Mouse (Mus musculus): Measurements from ENCODE around the gene Pkmyt1. TPM values are rescaled to one million over a fixed set of nuclear protein-coding genes. Genes with fewer than 3 reads are reported as not detected.

Pkmyt1 gene
- polyA plus RNA-seq (2015; fragmentation: Nextera tagmentation; extraction: Ambion mirVana): 47.5 and 52.8 TPM in 2 replicates

DNA sequence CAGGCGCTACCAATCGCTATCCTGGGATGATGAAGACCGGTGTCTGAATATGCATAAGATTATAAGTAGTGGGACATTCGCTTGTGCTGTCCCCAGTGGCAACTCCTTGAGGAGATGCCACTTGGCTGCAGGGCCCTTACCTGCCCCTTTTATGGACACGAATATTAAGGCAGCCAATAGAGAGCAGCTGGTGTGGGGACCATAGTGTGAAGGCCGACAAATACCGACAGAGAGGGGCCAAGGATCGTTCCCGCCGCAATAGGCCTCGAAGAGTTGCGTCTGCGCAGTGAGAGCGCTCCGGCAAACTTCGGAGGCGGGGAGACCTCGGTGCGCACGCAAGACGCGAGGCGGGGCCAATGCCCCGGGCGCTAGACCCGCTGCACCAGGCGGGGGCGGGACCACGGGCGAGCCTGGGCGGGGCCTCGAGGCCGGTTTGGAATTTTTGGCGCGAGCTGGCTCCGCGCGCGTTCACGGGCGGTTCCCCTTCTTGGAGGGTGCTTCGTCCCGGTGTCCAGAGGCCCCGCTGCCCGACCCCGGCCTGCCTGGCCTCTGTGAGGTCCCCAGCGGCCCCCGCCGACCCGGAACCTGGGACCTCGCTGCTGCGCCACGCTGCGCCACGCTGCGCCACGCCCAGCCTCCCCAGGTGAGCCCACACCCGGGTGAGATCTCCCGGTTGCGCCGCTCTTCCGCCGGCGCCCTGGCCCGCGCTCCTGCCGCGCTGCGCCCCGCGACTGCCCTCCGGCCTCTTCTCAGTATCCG, at the start of gene Pkmyt1:
TSS of gene Pkmyt1 (plus strand) at position 338 of the 759 bp plus-strand sequence.
- WGBS: 2% methylated on average over 73 of the region's 73 CpGs
- peaks cover 17% of the 10 kb centered on the region for H3K4me1 ChIP-seq
- H3K27ac ChIP-seq: peak within 1 kb of the TSS; percentile 73; the same call in 1 of the 2 replicates
- peak within 1 kb of the TSS; percentile 76 for H3K9ac ChIP-seq
- H3K9me3 ChIP-seq: no peaks in the 10 kb centered on the region
- H3K36me3 ChIP-seq: no peaks in the 10 kb centered on the region
- H3K27me3 ChIP-seq: no peaks in the 10 kb centered on the region
- peak within 1 kb of the TSS; percentile 80 for H3K4me2 ChIP-seq (replicated peaks)
- ATAC-seq (ENCODE audit: low FRiP score, low read depth): peak; percentile 93
- peak within 1 kb of the TSS; percentile 88 for H3K4me3 ChIP-seq

DNA sequence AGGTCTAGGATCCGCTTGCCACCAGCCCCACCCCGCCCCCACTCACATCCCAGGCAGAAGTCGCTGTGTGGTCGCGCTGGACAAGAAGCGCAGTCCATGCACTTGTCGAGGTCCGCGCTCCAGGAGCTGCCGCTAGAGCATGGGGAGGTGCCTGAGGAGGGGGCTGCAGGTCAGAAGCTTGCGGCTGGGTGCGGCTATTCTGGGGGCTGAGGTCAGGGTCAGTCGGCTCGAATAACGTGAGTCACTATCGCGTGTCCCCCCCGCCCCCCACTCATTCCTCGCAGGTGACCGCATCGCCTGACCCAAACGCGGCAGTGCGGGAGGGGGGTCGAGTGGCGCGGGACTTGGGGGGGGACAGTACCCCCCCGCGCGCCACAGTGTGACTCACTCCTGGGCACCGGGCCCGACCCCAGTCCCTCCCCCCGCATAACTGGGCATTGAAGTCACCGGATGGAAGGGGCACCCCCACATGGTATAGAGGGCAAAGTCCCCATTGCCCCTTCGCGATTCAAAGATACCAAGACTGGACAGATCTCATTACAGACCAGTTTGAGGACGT, 49.6 kb upstream of the Pkmyt1 start:
- no peak for ATAC-seq (ENCODE audit: low FRiP score, low read depth)
- H3K4me1 ChIP-seq: peaks cover 48% of the 10 kb centered on the region
- peak overlapping the region; percentile 67 for H3K9ac ChIP-seq
- H3K36me3 ChIP-seq: no peaks in the 10 kb centered on the region
- H3K9me3 ChIP-seq: no peaks in the 10 kb centered on the region
- H3K27me3 ChIP-seq: peaks cover 58% of the 10 kb centered on the region
- H3K27ac ChIP-seq: no peak overlapping the region
- H3K4me2 ChIP-seq (replicated peaks): peak overlapping the region; percentile 95
- 1% methylated on average over 37 of the region's 37 CpGs for WGBS
- peak overlapping the region; percentile 65 for H3K4me3 ChIP-seq

DNA sequence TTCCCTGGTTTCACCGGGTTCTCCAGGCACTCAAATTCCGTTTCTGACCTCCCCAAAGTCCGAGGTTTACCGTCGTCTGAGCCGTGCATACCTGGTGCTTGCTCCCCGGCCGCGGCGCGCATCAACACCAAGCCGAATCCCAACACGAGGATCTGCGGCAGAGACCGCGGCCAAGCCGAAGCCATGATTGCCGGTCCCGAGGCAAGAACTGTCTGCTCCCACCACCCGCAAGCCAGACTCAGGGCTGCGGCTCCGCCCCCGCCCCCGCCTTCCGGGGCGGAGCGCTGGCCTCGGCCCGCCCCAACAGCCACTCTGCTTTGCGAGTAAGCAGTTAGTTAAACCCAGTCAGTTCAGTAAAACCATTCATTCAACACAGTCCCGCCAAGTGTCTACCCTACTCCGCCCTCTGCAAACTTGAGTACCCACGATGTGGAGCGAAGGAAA, 48.9 kb upstream of the Pkmyt1 start, which contains the start of gene Tnfrsf12a:
TSS of gene Tnfrsf12a (minus strand) at position 233 of the 444 bp plus-strand sequence.
- peak; percentile 21; the same call in 1 of the 2 replicates for ATAC-seq (ENCODE audit: low FRiP score, low read depth)
- WGBS: under 1% methylated on average over 34 of the region's 34 CpGs
- H3K27me3 ChIP-seq: peaks cover 66% of the 10 kb centered on the region

DNA sequence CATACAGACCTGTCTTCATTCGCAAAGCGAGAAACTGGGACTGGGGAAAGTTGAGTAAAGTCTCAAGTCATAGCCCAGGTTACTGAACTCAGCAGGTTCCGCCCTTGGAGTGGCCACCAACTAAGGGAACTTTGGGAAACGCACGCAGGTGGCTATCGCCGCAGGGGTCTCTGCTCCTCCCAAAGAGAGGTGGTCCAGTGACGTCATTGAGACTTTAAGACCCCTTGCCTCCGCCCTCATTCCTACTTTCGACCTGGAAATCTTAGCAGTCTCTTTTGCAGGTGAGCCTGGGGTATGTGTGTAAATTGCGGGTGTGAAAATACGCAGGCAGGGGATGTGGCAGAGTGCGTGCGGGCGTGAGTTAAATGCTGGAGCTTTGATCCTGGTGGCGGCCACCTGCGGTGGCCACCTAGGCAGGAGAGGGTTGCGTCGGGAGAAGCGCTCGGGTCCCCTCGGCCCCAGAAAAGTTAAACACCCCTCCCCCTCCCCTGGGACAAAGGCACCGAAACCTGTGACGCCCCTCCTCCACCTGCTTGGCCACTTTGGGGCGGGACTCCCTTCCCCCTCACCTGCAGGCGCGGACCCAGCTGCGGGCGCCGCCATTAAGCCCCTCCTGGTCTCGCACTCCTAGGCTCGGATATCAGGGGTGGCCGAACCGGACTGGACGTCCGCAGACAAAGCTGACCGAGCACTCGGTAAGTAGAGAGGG, 46.9 kb upstream of the Pkmyt1 start, which contains the start of gene Cldn6:
TSS of gene Cldn6 (plus strand) at position 123 of the 709 bp plus-strand sequence.
- Histone ChIP-seq H3K4me3 (peak within 1 kb of the TSS; percentile 35), H3K4me2 (replicated peaks) (peak within 1 kb of the TSS; percentile 58), H3K27ac (no peak within 1 kb of the TSS), H3K4me1 (peaks cover 57% of the 10 kb centered on the region), H3K36me3 (no peaks in the 10 kb centered on the region), H3K9ac (no peak within 1 kb of the TSS; the same call in 1 of the 2 replicates), H3K27me3 (peaks cover 86% of the 10 kb centered on the region), H3K9me3 (no peaks in the 10 kb centered on the region)
- WGBS: 2% methylated on average over 38 of the region's 38 CpGs
- ATAC-seq (ENCODE audit: low FRiP score, low read depth): no peak

More for the DNA sequence above, 48.9 kb upstream of the Pkmyt1 start, which contains the start of gene Tnfrsf12a:
- Histone ChIP-seq H3K4me3 (peak within 1 kb of the TSS; percentile 65), H3K9ac (peak within 1 kb of the TSS; percentile 67), H3K9me3 (no peaks in the 10 kb centered on the region), H3K4me2 (replicated peaks) (peak within 1 kb of the TSS; percentile 95), H3K27ac (no peak within 1 kb of the TSS; the same call in 1 of the 2 replicates), H3K36me3 (no peaks in the 10 kb centered on the region), H3K4me1 (peaks cover 50% of the 10 kb centered on the region)

DNA sequence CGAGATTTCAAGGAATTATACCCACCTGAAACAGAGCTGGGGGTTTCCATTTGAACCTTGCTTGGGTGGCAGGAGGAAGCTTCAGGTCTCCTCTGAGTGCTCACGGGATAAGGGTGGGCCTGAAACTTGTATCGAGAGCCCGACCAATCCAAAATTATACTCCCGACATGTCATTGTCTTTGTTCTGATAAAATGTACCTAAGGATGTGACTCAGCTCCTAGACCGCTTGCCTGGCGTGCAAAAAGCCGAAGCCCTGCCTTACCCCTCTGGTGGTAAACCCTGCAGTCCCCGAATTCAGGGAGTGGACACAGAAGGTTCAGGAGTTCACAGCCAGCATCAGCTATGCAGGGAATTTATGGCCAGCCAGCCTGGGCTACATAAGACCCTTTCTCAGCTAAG, 45.8 kb upstream of the Pkmyt1 start:
- no peaks in the 10 kb centered on the region for H3K36me3 ChIP-seq
- no peak for ATAC-seq (ENCODE audit: low FRiP score, low read depth)
- no peaks in the 10 kb centered on the region for H3K9me3 ChIP-seq
- peaks cover 51% of the 10 kb centered on the region for H3K4me1 ChIP-seq
- H3K9ac ChIP-seq: no peak overlapping the region
- H3K4me3 ChIP-seq: peak overlapping the region; percentile 35; the same call in 1 of the 2 replicates
- WGBS: 72% methylated on average over 9 of the region's 9 CpGs
- H3K27me3 ChIP-seq: peaks cover 79% of the 10 kb centered on the region
- H3K27ac ChIP-seq: no peak overlapping the region
- peak overlapping the region; percentile 58 for H3K4me2 ChIP-seq (replicated peaks)

DNA sequence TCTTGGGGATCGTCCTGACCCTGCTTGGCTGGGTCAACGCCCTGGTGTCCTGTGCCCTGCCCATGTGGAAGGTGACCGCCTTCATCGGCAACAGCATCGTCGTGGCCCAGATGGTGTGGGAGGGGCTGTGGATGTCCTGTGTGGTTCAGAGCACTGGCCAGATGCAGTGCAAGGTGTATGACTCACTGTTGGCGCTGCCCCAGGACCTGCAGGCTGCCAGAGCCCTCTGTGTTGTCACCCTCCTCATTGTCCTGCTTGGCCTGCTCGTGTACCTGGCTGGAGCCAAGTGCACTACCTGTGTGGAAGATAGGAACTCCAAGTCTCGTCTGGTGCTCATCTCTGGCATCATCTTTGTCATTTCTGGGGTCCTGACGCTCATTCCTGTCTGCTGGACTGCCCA, 45.0 kb upstream of the Pkmyt1 start:
- Histone ChIP-seq H3K4me2 (replicated peaks) (no peak overlapping the region), H3K27ac (no peak overlapping the region), H3K36me3 (no peaks in the 10 kb centered on the region), H3K9ac (no peak overlapping the region), H3K4me3 (no peak overlapping the region), H3K27me3 (peaks cover 71% of the 10 kb centered on the region), H3K9me3 (no peaks in the 10 kb centered on the region), H3K4me1 (peaks cover 44% of the 10 kb centered on the region)
- no peak for ATAC-seq (ENCODE audit: low FRiP score, low read depth)
- WGBS: 65% methylated on average over 10 of the region's 10 CpGs

DNA sequence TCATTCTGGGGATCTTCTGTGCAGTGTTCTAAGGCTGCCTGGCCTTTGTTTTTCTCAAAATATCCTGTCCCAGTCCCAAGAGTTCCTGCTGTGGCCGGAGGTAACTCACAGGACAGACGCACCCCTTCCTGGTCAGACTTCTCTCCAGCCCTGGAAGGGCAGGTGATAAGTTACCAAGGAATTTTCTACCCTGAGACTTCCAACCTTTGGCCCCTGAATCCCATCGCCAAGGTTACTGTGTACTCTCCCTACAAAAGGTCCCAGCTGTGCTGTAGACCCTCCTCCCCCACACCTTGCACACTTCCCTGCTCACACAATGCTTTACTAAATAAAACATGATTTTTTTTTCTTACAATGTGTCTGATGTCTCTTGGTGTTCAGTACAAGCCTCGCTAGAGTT, 44.0 kb upstream of the Pkmyt1 start:
- 62% methylated on average over 4 of the region's 4 CpGs for WGBS
- no peak overlapping the region for H3K27ac ChIP-seq

DNA sequence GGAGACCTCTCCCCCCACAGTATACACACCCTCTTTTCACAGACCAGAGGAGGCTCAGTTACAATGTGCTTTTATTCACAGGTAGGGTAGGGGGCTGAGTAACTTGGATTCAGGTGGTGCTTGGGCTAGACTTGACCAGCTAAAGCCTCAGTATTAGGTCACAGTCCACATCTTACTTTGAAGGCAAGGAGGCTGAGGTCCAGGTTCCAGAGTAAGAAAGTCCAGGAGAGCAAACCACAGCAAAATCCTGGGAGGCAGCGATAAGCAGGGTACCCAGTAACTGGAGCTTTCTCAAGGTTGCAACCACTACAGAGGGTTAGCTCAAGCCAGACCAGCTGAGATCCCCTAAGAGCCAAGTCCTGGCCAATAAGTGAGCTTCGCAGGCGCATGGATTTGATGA, 43.6 kb upstream of the Pkmyt1 start:
- ATAC-seq (ENCODE audit: low FRiP score, low read depth): no peak
- Histone ChIP-seq H3K4me3 (peak overlapping the region; percentile 28; the same call in 1 of the 2 replicates), H3K4me2 (replicated peaks) (peak overlapping the region; percentile 51), H3K9me3 (no peaks in the 10 kb centered on the region), H3K9ac (no peak overlapping the region), H3K27me3 (peaks cover 64% of the 10 kb centered on the region), H3K27ac (no peak overlapping the region), H3K4me1 (peaks cover 34% of the 10 kb centered on the region), H3K36me3 (no peaks in the 10 kb centered on the region)
- WGBS: 65% methylated on average over 3 of the region's 3 CpGs

More for the DNA sequence above, 44.0 kb upstream of the Pkmyt1 start:
- ATAC-seq (ENCODE audit: low FRiP score, low read depth): no peak
- H3K4me2 ChIP-seq (replicated peaks): 0 out of 2 replicates have a peak overlapping the region, but pooled peaks have one; percentile 51
- H3K9ac ChIP-seq: no peak overlapping the region
- peaks cover 36% of the 10 kb centered on the region for H3K4me1 ChIP-seq
- H3K9me3 ChIP-seq: no peaks in the 10 kb centered on the region
- H3K36me3 ChIP-seq: no peaks in the 10 kb centered on the region
- peaks cover 64% of the 10 kb centered on the region for H3K27me3 ChIP-seq
- H3K4me3 ChIP-seq: no peak overlapping the region

DNA sequence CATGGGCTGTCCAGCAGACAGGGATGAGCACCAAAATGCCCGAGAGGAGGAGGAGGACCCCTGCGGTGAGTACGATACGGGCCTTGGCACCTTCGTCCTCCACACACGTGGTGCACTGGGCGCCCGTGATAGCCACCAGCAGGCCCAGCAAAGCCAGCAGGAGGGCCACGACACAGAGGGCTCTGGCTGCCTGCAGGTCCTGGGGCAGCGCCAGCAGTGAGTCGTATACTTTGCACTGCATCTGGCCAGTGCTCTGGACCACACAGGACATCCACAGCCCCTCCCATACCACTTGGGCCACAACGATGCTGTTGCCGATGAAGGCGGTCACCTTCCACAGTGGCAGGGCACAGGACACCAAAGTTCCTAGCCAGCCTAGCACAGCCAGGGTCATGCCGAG, 42.9 kb upstream of the Pkmyt1 start:
- Histone ChIP-seq H3K27me3 (peaks cover 63% of the 10 kb centered on the region), H3K27ac (no peak overlapping the region), H3K9ac (peak overlapping the region; percentile 48; the same call in 1 of the 2 replicates)

DNA sequence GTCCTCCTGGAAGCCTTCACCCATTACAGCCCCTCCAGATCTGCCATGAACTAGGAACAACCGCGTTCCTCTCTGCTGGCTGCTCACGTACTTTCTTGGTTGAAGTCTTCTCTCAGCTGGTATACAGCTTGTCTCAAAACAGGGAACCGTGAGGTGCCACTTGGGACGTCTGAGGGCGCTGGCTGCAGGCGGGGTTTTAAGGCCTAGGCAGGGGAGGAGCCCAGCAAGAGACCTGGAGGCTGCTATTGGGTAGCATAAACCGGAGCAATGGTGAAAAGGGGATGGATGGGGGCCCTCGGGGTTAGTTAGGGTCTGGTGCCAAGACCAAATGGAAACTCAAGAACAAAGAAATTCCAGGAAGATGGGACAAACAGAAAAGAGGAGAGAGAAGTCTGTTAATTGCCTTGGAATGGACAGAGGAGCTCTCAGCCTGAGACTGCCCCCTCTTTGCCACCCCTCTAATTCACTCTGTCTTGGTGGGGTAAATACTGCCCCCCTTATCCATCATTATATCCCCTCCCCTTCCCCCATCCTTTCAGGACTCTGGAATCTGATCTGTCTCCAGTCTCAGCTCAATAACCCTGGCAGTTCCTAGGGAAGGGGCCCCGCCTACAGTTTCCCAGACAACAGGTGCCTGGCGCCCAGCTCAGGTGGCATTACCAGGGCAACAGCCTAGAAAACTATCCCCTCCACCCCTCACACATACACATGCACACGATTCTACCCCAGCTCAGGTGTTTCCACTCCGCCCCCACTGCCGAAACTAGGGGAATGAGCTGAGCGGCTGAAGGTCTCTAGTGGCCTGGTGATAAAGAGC, 42.1 kb upstream of the Pkmyt1 start, which contains the start of gene Cldn9:
TSS of gene Cldn9 (minus strand) at position 171 of the 817 bp plus-strand sequence.
- Histone ChIP-seq H3K9ac (peak within 1 kb of the TSS; percentile 48), H3K4me3 (peak within 1 kb of the TSS; percentile 28), H3K4me1 (peaks cover 30% of the 10 kb centered on the region), H3K4me2 (replicated peaks) (peak within 1 kb of the TSS; percentile 51), H3K27ac (0 out of 2 replicates have a peak within 1 kb of the TSS, but pooled peaks have one; percentile 39), H3K27me3 (peaks cover 54% of the 10 kb centered on the region), H3K9me3 (no peaks in the 10 kb centered on the region), H3K36me3 (no peaks in the 10 kb centered on the region)
- ATAC-seq (ENCODE audit: low FRiP score, low read depth): peak; percentile 72
- 11% methylated on average over 15 of the region's 15 CpGs for WGBS

More for the DNA sequence above, 42.9 kb upstream of the Pkmyt1 start:
- Histone ChIP-seq H3K4me3 (peak overlapping the region; percentile 28), H3K4me2 (replicated peaks) (peak overlapping the region; percentile 51), H3K4me1 (peaks cover 31% of the 10 kb centered on the region), H3K9me3 (no peaks in the 10 kb centered on the region), H3K36me3 (no peaks in the 10 kb centered on the region)
- 12% methylated on average over 15 of the region's 15 CpGs for WGBS
- ATAC-seq (ENCODE audit: low FRiP score, low read depth): 0 out of 2 replicates have a peak, but pooled peaks have one; percentile 4

DNA sequence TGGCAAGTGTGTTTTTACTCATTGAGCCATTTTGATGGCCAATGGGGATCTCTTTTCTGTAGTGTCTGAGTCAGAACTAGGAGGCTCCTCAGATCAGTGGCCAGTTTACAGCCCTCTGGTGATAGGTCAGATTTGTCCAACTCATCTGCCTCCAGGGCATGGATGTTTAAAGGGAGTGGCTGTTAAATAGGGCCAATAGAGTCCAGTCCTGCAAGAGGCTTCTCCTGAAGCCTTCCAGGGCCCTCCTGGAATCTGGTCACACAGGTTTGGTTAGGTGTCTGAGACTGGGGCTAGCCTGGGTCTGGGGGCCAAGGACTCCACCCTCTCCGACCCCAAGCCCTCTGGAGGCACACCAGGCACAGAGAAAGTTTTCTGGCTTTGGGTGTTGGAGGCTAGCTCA, 31.6 kb upstream of the Pkmyt1 start:
- Histone ChIP-seq H3K36me3 (no peaks in the 10 kb centered on the region), H3K4me2 (replicated peaks) (no peak overlapping the region), H3K27ac (no peak overlapping the region), H3K9ac (no peak overlapping the region), H3K4me1 (peaks cover 18% of the 10 kb centered on the region), H3K9me3 (no peaks in the 10 kb centered on the region), H3K27me3 (peaks cover 25% of the 10 kb centered on the region), H3K4me3 (no peak overlapping the region)
- no peak for ATAC-seq (ENCODE audit: low FRiP score, low read depth)
- 67% methylated on average over 1 of the region's 1 CpGs for WGBS
